Mouse (Mus musculus): ENCODE results near the gene Dusp5. TPM values are rescaled to one million over a fixed set of nuclear protein-coding genes. Genes with fewer than 3 reads are reported as not detected.

The Dusp5 gene
- polyA plus RNA-seq, 1 experiment, result 22.5 TPM

- Histone ChIP-seq H3K79me3 (ENCODE audit: low read depth) (peaks cover 53% of the 10 kb centered on the region), H3K36me3 (ENCODE audit: control insufficient read depth, insufficient read depth) (peaks cover 50% of the 10 kb centered on the region), H3K27me3 (ENCODE audit: control insufficient read depth, insufficient read depth, insufficient read length) (no peaks in the 10 kb centered on the region), H3ac (ENCODE audit: control insufficient read depth, insufficient read length, low read depth) (no peak overlapping the region), H3K79me2 (ENCODE audit: control insufficient read depth, insufficient read depth) (peaks cover 88% of the 10 kb centered on the region), H3K4me3 (ENCODE audit: insufficient read depth, poor library complexity, severe bottlenecking) (no peak overlapping the region)
- TF ChIP-seq CEBPB (IDR thresholded peaks at IDR 0.05; ENCODE audit: low read depth) (no peak), MYOD1 (IDR thresholded peaks at IDR 0.05; ENCODE audit: control insufficient read depth, insufficient read length, low read depth) (no peak), USF1 (IDR thresholded peaks at IDR 0.05; ENCODE audit: low read depth) (no peak), CTCF (IDR thresholded peaks at IDR 0.05; ENCODE audit: control insufficient read depth, insufficient read depth, insufficient read length) (no peak), MAX (IDR thresholded peaks at IDR 0.05) (no peak), FOSL1 (IDR thresholded peaks at IDR 0.05; ENCODE audit: insufficient read depth, low read length, poor library complexity, severe bottlenecking) (no peak), MYOG (IDR thresholded peaks at IDR 0.05; ENCODE audit: control insufficient read depth, extremely low read depth, insufficient read length) (no peak)
Observed at GRCm38 (mm10) chr19:53533236-53533635, 4.3 kb downstream of the Dusp5 start.

- Histone ChIP-seq H3K79me3 (ENCODE audit: low read depth) (peaks cover 53% of the 10 kb centered on the region), H3K79me2 (ENCODE audit: control insufficient read depth, insufficient read depth) (peaks cover 88% of the 10 kb centered on the region), H3ac (ENCODE audit: control insufficient read depth, insufficient read length, low read depth) (peak overlapping the region; percentile 10), H3K36me3 (ENCODE audit: control insufficient read depth, insufficient read depth) (peaks cover 58% of the 10 kb centered on the region), H3K27me3 (ENCODE audit: control insufficient read depth, insufficient read depth, insufficient read length) (no peaks in the 10 kb centered on the region), H3K4me3 (ENCODE audit: insufficient read depth, poor library complexity, severe bottlenecking) (no peak overlapping the region)
- TF ChIP-seq CTCF (IDR thresholded peaks at IDR 0.05; ENCODE audit: control insufficient read depth, insufficient read depth, insufficient read length) (no peak), MAX (IDR thresholded peaks at IDR 0.05) (no peak), MYOG (IDR thresholded peaks at IDR 0.05; ENCODE audit: control insufficient read depth, extremely low read depth, insufficient read length) (no peak), FOSL1 (IDR thresholded peaks at IDR 0.05; ENCODE audit: insufficient read depth, low read length, poor library complexity, severe bottlenecking) (no peak), USF1 (IDR thresholded peaks at IDR 0.05; ENCODE audit: low read depth) (no peak), CEBPB (IDR thresholded peaks at IDR 0.05; ENCODE audit: low read depth) (no peak), MYOD1 (IDR thresholded peaks at IDR 0.05; ENCODE audit: control insufficient read depth, insufficient read length, low read depth) (no peak)
Observed at GRCm38 (mm10) chr19:53533810-53534601, 5.1 kb downstream of the Dusp5 start.

GRCm38 (mm10) chr19:53534757-53535410 is 6.0 kb downstream of the Dusp5 start:
- no peaks in the 10 kb centered on the region for H3K27me3 ChIP-seq (ENCODE audit: control insufficient read depth, insufficient read depth, insufficient read length)
- no peak for TF ChIP-seq CTCF (IDR thresholded peaks at IDR 0.05; ENCODE audit: control insufficient read depth, insufficient read depth, insufficient read length)
- TF ChIP-seq MYOD1 (IDR thresholded peaks at IDR 0.05; ENCODE audit: control insufficient read depth, insufficient read length, low read depth), result no peak
- TF ChIP-seq CEBPB (IDR thresholded peaks at IDR 0.05; ENCODE audit: low read depth), result no peak
- TF ChIP-seq USF1 (IDR thresholded peaks at IDR 0.05; ENCODE audit: low read depth), result no peak
- TF ChIP-seq MYOG (IDR thresholded peaks at IDR 0.05; ENCODE audit: control insufficient read depth, extremely low read depth, insufficient read length), result no peak
- TF ChIP-seq FOSL1 (IDR thresholded peaks at IDR 0.05; ENCODE audit: insufficient read depth, low read length, poor library complexity, severe bottlenecking), result no peak
- TF ChIP-seq MAX (IDR thresholded peaks at IDR 0.05), result no peak

GRCm38 (mm10) chr19:53535421-53535820 is 6.5 kb downstream of the Dusp5 start:
- H3K79me2 ChIP-seq (ENCODE audit: control insufficient read depth, insufficient read depth), result peaks cover 80% of the 10 kb centered on the region
- H3K27me3 ChIP-seq (ENCODE audit: control insufficient read depth, insufficient read depth, insufficient read length), result no peaks in the 10 kb centered on the region
- H3K79me3 ChIP-seq (ENCODE audit: low read depth), result peaks cover 44% of the 10 kb centered on the region
- no peak overlapping the region for H3K4me3 ChIP-seq (ENCODE audit: insufficient read depth, poor library complexity, severe bottlenecking)
- TF ChIP-seq USF1 (IDR thresholded peaks at IDR 0.05; ENCODE audit: low read depth), result no peak
- TF ChIP-seq CTCF (IDR thresholded peaks at IDR 0.05; ENCODE audit: control insufficient read depth, insufficient read depth, insufficient read length), result no peak
- TF ChIP-seq MYOD1 (IDR thresholded peaks at IDR 0.05; ENCODE audit: control insufficient read depth, insufficient read length, low read depth), result no peak
- TF ChIP-seq FOSL1 (IDR thresholded peaks at IDR 0.05; ENCODE audit: insufficient read depth, low read length, poor library complexity, severe bottlenecking), result no peak
- TF ChIP-seq MYOG (IDR thresholded peaks at IDR 0.05; ENCODE audit: control insufficient read depth, extremely low read depth, insufficient read length), result no peak
- no peak for TF ChIP-seq MAX (IDR thresholded peaks at IDR 0.05)
- TF ChIP-seq CEBPB (IDR thresholded peaks at IDR 0.05; ENCODE audit: low read depth), result no peak
- H3ac ChIP-seq (ENCODE audit: control insufficient read depth, insufficient read length, low read depth), result no peak overlapping the region
- peaks cover 72% of the 10 kb centered on the region for H3K36me3 ChIP-seq (ENCODE audit: control insufficient read depth, insufficient read depth)

More at GRCm38 (mm10) chr19:53534757-53535410, 6.0 kb downstream of the Dusp5 start:
- Histone ChIP-seq H3ac (ENCODE audit: control insufficient read depth, insufficient read length, low read depth) (no peak overlapping the region), H3K79me3 (ENCODE audit: low read depth) (peaks cover 48% of the 10 kb centered on the region), H3K79me2 (ENCODE audit: control insufficient read depth, insufficient read depth) (peaks cover 80% of the 10 kb centered on the region), H3K4me3 (ENCODE audit: insufficient read depth, poor library complexity, severe bottlenecking) (no peak overlapping the region), H3K36me3 (ENCODE audit: control insufficient read depth, insufficient read depth) (peaks cover 67% of the 10 kb centered on the region)

- H3ac ChIP-seq (ENCODE audit: control insufficient read depth, insufficient read length, low read depth), result no peak overlapping the region
- no peaks in the 10 kb centered on the region for H3K27me3 ChIP-seq (ENCODE audit: control insufficient read depth, insufficient read depth, insufficient read length)
- TF ChIP-seq MYOG (IDR thresholded peaks at IDR 0.05; ENCODE audit: control insufficient read depth, extremely low read depth, insufficient read length) (no peak), USF1 (IDR thresholded peaks at IDR 0.05; ENCODE audit: low read depth) (no peak), MAX (IDR thresholded peaks at IDR 0.05) (no peak), FOSL1 (IDR thresholded peaks at IDR 0.05; ENCODE audit: insufficient read depth, low read length, poor library complexity, severe bottlenecking) (no peak), CTCF (IDR thresholded peaks at IDR 0.05; ENCODE audit: control insufficient read depth, insufficient read depth, insufficient read length) (no peak), MYOD1 (IDR thresholded peaks at IDR 0.05; ENCODE audit: control insufficient read depth, insufficient read length, low read depth) (no peak), CEBPB (IDR thresholded peaks at IDR 0.05; ENCODE audit: low read depth) (no peak)
- peaks cover 80% of the 10 kb centered on the region for H3K36me3 ChIP-seq (ENCODE audit: control insufficient read depth, insufficient read depth)
- H3K4me3 ChIP-seq (ENCODE audit: insufficient read depth, poor library complexity, severe bottlenecking), result no peak overlapping the region
- H3K79me3 ChIP-seq (ENCODE audit: low read depth), result peaks cover 40% of the 10 kb centered on the region
- peaks cover 78% of the 10 kb centered on the region for H3K79me2 ChIP-seq (ENCODE audit: control insufficient read depth, insufficient read depth)
Observed at GRCm38 (mm10) chr19:53536251-53536650, 7.3 kb downstream of the Dusp5 start.
